Mouse (Mus musculus) ZHBTc4 (cell line): ENCODE data around the gene 2610318N02Rik.
"Not testable (repeated sequence)": the region's sequence is repeated elsewhere in the genome, so short reads cannot be mapped to it uniquely, and the experiment has no call there.

Experiments
- DNase-seq: peaks from one replicate; pipeline ENCODE4 v3.0.0-alpha.2; 2011; ENCODE audit warnings: low read depth, low spot score

2610318N02Rik gene

DNA sequence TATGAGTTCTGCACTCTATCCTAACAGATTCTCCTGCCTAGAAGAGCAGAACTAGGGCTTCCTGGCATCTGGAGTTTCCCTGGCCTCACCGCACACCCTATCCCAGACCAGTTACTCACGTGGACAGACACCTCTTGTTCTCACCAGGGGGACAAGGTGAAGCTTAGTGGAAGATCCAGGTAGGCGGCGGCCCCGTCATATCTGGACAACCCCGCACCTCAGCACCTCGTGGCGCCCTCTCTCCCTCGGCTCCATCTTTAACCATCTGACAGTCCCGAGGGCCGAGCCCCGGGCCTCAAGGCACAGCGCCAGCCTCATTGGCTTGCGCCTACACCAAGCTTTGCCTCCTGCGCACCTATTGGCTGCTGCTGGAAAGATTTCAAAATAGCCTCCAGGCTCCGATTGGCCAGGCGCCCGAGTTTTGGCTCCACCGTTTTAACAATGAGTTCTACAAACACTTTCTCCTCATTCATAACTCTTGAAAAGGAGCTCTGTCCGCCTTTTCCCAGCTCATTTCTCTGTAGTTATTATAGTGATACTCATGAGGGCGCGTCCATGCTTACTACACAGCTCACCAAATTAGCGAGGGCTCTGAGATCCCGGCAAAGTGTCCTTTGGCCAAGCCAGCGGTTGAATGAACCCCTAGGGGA, at the start of gene 2610318N02Rik:
2610318N02Rik (minus strand) TSS at position 297 of the 650 bp plus-strand sequence.
- DNase-seq, result peak; percentile 92

DNA sequence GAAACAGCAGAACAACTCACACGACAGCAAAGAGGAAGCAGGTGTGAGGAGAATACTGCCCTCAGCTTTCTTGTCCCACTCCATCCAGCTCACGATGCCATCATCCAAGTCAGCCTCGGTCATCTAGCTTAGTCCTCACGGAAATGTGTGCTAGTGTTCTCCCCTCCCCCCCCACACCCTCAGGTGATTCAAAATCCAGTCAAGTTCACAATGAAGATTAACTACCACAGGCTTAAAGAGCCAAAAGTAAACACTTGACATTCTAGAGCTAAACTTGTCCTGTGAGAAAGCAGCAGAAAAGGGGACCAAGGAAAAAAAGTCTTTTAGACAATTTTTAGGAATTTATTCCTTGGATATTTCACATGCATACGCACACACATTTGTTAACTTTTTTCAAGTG, 43.1 kb upstream of the 2610318N02Rik start:
- DNase-seq, result no peak

DNA sequence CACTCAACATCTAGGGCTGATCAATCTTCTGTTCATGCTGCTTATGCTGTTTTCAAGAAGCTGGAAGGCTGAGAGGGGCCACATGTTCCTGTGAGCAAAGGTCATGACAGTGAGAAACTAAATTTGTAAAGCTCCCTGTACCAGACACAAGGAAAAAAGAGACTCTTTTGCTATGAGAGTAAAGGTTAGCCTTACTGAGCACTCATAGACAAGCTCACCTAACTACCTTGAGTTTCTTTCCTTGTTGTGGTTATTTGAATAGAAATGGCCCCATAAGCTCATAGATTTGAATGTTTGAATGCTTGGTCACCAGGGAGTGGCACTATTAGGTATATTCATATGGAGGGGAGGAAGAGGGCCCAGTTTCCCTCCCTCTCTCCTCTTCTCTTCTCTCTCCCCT, 42.2 kb upstream of the 2610318N02Rik start:
- no peak for DNase-seq

DNA sequence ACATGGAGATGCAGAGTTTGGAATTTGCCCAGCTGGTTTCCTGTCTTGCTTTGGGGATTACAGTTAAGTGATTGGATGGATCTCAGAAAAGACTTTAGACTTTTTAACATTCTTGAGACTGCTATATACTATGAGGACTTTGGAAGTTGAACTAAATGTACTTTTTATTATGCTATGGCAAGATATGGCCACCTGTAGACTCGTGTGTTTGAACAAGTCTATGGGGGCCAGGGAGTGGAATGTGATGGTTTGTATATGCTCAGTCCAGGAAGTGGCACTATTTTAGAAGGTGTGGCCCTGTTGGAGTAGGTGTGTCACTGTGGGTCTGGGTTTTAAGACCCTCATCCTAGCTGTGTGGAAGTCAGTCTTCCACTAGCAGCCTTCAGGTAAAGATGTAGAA, 40.5 kb upstream of the 2610318N02Rik start:
- not testable (repeated sequence) for DNase-seq

DNA sequence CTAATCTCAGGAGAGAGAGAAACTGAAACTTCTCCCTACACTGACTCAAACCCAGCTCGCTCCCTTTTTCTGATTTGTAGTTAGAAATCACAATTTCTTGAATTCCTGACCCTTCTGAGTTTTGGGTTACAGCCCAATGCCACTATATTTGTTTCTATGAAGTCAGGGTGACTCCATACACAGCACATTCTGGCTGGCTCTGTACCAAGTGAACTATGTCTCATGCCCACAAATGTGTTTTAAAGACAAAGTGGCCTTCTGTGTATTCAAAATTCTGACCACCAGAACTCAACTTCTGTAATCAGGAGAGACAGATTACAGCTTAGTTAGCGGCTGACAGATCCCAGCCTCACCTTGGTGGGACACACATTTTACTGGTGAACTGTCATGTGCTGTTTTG, 29.4 kb upstream of the 2610318N02Rik start:
- DNase-seq, result no peak

DNA sequence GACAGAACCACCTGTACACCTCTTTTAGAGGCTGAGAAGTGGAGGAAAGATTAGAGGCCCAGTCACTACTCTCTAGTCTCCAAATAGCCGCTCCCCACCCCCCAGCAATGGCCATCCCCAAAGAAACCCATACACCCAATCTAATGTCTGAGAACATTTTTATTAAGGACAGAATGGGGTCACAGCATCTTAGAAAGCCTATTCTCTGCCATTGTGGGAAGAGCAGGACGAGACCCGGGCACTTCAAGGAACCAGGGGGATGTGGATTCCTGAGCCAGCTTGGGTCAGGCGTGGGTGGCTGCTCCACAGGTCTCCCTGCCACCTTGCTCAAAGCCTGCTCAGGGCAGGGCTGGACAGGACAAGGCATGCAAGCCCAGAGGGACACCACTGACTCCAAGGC, 26.9 kb upstream of the 2610318N02Rik start:
- no peak for DNase-seq

DNA sequence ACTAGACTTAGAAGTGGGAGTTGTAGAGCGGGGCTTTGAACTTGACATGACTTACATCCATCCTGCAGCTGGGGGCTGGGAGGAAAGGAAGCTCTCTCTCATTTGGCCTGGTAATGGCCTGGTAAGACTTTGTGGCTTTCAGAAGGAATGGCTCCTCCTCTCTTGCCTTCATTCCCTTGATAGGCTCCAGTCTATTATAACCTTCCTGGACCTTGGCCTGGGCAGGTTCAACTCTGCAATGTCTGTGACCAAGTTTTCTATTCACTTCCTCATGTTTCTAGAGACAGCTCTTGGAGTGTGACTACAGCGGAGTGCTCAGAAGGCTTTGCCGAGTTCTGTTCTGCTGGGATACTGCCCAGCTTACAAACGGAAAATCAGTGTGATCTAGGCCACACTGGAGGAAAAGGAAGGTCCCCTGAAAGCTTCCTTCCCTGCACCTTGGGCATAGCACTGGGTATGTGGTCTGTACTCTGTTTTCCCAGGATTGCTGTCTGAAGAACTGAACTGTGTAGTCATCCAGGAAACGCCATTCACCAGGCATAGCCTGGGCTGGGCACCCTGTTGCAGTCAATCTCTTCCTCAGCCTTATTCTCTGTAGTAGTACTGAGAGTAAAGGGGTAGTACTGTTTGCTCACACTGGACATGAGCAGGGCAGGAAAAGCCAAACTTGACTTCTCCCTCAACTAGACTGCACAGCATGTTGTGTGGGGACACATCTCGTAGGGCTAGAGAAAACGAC, 25.7 kb upstream of the 2610318N02Rik start:
- no peak for DNase-seq

DNA sequence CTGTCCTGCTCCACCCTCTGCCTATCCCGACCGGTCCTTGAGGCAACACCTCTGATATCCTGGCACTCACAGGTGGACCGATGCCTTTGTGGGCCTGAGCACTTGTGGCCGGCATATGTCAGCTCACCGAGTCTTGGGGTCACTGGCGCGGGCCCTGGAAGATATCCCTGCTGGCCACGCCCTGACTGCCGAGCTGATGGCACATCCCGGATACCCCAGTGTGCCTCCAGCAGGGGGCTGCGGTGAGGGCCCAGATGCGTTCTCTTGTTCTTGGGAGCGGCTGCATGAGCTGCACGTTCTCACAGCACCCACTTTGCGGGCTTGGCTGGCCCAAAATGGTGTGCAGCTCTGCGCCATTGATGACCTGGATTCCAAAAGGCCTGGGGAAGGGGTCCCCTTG, 23.1 kb upstream of the 2610318N02Rik start:
- peak; percentile 85 for DNase-seq

DNA sequence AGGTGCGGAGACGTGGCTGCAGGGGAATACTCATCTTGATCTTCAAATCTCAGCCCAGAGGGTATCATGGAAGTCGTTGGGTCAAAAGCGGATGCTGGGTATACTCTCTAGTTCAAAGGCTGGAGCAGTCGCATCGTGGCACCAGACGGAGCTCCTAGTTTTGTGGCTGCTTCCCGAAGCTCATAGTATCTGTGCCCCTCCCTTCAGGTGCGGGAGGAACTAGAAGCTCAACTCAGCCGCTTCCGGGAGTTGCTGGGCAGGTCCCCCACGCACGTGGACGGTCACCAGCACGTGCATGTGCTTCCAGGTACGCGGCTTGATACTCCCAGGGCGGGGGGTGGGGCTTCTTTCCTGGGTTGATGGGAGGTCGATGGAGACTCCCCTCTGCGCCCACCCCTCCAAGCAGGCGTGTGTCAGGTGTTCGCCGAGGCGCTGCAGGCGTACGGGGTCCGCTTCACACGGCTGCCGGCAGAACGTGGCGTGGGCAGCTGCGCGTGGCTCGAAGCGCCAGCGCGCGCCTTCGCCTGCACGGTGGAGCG, 22.5 kb upstream of the 2610318N02Rik start:
- peak; percentile 58 for DNase-seq

DNA sequence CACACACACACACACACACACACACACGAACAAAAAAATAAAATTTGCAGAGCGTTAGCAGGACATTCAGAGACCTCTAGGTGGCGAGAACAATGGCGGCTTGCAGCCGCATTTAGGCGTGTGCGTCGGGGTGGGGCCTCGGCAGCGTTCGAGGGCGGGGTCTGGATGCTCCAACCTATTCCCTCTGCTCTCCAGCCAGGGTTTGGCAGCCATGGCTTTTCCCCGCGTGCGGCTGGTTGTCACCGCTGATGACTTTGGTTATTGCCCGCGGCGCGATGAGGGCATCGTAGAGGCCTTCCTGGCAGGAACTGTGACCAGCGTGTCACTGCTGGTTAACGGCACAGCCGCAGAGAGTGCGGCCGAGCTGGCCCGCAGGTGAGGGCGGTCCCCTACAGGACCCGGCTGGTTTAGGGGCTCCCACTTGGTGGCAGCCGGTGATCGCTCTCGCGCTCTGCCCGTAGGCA, 21.8 kb upstream of the 2610318N02Rik start, which contains the start of gene Ccdc116:
Ccdc116 (minus strand) TSS at position 458 of the 464 bp plus-strand sequence.
- DNase-seq, result peak; percentile 97

DNA sequence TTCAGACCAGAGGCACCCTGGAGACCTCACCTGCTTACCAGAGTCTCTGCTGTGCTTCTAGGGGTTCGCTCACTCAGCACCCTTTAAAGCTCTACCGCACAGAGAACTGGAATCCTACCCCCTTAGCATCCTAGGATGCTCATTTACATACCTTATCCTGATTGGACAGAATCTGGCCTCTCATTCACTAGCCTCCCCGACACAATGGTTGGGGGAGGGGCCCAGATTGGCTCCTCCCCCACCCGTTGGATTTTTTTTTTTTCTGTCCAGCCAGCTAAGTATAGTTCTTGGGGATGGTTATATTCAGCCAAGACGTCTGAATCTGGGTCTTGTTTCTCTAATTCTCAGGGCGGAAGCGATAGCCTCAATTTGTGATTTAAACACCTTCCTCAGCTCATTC, 19.4 kb upstream of the 2610318N02Rik start, which contains the start of gene Ydjc:
Ydjc (plus strand) TSS at position 283 of the 400 bp plus-strand sequence.
- peak; percentile 86 for DNase-seq

DNA sequence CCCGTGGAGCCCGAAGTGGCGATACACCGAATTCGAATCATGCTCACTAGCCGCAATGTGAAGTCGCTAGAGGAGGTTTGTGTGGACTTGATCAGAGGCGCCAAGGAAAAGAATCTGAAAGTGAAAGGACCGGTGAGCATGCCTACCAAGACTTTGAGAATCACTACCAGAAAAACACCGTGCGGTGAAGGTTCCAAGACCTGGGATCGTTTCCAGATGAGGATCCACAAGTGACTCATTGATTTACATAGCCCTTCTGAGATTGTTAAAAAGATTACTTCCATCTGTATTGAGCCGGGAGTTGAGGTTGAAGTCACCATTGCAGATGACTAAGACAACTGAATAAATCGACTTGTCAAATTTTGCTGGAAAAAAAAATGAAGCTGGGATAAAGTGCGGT, 12.4 kb upstream of the 2610318N02Rik start:
- DNase-seq, result no peak

DNA sequence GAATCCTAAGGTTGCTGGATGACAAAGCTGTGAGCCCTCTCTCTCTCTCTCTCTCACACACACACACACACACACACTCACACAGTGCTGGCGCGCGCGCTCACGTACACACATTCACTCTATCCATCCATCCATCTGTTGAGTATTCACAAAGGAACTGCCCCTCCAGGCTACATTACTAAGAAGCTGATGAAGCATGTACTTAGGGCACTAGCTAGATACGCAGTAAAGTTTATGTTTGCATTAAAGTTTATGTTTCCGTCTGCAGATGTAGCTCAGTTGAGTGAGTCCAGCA, 7.9 kb upstream of the 2610318N02Rik start:
- DNase-seq, result no peak

DNA sequence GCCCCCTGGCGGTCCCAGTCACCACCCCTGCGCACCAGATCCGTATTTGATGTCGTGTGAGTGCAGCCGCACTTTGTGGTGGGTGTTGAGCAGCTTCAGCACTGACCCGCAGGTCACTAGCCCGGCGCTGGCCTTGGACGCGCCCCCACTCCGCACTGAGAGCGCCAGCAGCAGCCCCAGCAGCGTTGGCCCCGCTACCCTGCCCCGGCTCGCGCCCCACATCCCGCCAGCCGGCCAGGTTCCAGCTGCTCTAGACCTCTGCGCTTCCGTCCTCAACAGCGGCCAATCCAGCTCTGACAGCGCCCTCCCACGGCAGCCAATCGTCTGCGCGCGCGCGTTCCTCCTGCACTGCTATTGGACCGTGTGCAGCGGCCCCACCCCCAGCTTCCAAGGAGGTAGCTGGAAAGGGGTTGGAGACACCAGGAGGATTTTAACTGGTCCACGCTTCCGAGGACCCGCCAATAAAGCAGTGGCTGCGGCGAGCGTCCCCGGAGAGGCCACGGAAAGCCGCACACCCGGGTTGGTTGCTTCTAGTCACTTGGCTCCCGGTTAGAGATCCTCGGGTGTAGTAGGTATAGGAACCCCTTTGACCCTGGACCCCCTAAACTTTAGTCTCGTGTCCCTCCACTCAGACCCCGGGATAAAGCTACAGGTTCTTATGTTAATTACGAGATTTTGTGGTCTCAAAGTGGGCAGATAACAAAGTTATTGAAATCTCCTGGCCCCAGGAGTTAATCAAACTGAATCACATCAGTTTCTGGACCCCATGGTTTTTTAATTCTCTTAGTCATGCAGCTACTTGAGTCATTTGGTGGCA, 7.3 kb upstream of the 2610318N02Rik start, which contains the start of gene Sdf2l1:
Sdf2l1 (minus strand) TSS at position 295 of the 817 bp plus-strand sequence.
- peak; percentile 99 for DNase-seq

DNA sequence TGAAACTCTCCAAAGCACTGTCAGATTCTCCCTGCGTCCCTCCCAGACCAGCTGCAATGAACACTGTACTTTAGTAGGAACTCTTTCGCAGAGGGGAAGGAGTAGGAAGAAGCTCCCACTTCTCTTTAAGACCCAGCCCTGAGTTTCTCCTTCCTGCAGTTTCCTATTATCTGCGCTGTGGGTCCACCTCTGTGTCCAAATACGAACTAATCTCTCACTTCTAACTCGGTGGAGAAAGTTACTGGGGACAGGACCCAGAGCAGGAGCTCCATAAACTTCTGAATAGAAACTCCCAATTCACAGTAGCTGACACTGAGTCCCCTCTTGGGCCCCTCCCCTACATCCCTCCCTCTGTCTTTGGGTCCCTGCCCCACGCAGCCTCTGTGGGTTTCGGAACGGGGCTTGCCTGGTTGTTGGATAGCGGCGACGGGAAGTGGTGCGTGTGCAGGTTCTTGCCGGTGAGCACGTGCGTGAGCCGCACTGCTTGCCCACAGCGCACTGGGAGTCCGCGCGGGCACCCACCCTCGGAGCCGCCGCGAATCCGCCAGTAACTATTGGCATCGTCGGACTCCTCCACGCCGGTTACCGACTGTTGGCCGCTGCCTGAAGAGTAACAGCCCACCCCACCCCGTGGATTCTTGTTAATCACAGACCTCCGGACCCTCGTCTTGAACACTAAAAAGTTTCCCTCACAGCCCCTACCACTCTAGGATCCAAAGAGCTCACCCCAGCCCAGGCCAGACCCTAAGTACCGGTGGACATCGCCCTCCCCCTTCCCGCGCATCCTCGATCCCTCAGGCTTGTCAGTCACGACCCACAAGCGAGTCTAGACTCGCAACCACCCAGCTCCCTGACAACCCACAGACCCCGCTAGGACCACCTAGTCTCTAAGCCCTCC, 6.5 kb upstream of the 2610318N02Rik start:
- peak; percentile 48 for DNase-seq

DNA sequence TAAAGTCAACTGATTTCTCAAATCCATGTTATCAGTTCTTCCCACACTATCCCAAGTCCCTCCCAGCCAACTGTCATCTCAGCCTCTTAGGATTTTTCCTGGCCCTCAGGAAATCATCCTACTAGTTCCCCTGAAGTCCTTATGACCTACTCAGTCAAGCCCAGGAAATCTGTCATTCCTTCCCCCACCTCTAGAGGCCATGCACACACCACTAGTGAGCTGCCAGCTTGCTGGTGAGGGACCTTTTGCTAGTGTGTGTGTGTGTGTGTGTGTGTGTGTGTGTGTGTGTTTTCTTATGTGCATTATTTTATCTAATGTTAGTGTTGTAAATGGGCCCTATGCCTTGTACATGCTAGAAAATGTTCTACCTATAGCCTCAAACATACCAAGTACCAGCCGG, 2.3 kb upstream of the 2610318N02Rik start:
- DNase-seq, result peak; percentile 80

DNA sequence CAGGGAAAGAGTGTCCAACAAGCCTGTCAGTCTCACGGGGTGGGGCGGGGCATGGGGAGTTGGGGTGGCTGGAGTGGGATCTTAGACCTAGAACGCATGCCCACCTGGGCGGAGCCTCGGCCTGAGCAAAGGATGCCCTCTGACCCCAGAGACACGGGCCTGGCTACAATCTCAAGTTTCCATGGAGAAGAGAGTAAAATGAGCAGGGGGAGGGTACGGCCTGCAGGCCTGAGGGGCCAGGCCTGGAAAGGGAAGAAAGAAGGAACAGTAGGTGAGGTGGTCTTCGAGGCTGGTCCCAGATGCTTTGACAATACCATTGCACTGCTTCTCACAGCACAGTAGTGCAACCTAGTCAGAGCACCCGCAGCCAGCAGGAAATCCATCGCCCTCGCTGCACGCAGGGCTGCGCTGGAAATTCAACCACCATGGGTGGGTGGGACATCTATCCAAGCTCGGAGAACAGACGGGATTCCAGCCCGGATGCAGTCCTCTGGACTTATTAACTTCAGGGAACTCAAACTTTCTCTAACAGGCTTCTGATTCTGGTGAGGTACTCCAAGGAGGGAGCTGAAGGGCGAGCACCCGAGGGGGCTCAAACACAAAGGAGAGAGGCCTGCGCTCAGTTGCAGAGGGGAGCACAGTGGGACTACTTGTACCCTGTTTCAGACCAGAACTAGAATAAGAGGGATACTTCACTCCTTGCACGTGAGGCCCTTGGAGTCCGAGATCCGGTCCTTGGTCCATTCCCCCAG, 672 bp downstream of the 2610318N02Rik start:
- DNase-seq, result peak; percentile 58

DNA sequence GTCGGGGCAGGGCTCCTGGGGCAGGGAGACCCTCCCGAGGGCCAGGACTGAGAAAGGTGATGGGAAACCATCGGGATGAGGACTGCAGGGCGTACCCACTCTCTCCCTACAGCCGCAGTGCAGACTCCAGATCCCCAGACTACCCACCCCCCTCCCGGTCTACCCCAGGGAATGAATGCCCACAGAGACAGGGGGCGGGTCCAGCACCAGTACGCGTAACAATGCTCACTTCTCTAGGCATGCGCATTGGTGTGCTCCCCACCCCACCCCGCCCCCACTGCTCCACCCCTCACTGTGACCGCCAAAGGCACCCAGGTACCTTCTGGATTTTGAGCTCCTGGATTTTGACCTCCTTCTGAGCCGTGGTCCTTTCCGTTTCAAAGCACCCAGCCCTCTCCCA, 3.4 kb downstream of the 2610318N02Rik start:
- peak; percentile 82 for DNase-seq

DNA sequence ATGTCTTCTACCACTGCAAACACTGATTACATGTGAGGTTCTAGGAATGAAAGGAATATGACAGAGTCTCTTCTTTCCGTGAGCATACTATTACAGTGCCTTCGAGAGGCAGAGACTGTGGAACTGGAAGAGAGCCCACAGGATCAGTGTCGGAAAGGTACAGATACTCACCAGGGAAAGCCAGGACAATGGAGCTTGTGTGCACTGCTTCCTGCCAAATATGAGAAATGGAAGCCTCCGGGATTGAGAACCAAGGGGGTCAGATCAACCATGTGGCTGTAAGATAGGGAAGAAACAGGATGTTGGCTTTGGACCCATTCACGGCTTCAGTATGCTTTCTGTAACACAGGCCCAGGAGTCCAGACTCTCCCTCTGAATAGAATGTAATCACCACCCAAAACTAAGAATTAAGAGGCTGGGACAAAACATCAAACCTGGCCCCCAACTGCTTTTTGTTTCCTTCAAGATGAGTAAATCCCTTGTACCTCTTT, 7.6 kb downstream of the 2610318N02Rik start:
- DNase-seq, result no peak
